Mouse (Mus musculus): ENCODE measurements around the gene Cd320. TPM values are rescaled to one million over a fixed set of nuclear protein-coding genes. Genes with fewer than 3 reads are reported as not detected.

The Cd320 gene
- polyA plus RNA-seq (2015; fragmentation: Nextera tagmentation; extraction: Ambion mirVana): 59.1 and 62.6 TPM in 2 replicates

DNA sequence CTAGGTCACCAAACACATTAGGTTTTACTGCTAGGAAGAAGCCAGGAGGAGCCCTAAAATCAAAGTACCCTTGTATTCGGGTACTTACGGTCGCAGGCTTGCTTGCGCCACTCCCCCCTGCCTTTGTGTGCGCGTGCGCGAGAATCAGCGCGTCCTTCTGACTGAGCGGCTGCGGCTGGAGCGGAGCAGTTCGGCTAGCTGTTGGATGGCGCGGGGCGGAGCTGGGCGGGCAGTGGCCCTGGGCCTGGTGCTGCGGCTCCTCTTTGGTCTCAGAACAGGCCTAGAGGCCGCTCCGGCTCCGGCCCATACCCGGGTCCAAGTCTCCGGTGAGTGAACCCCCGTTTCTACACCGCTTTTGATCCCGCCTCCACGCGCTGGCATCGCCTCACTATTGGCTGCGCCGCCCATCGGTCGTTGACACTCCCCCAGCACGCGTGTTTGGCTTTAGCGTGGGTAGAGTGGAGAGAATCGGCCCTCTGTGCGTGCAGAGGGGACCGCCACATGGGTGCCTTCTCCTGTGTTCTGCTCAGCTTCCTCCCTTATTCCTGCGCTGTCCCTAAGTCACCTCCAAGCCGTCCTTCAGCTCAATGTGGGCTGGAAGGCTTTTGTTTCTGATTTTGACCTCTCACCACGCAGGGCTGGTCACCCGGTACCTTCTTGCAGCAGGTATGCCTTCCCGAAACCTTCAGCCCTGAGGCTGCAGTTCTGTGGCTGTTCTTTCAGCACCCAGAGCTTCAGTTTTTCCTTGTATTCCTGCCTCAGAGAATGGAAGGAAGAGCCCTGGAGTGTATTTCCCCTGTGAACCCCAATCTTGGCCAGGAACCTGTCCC, at the start of gene Cd320:
TSS of gene Cd320 (plus strand) at position 126 of the 830 bp plus-strand sequence.
- WGBS: under 1% methylated on average over 45 of the region's 45 CpGs
- Histone ChIP-seq H3K27ac (peak within 1 kb of the TSS; percentile 67), H3K4me2 (peak within 1 kb of the TSS; percentile 83), H3K9me3 (no peaks in the 10 kb centered on the region), H3K27me3 (replicated peaks) (no peaks in the 10 kb centered on the region), H3K4me1 (peaks cover 9% of the 10 kb centered on the region; the same call in 1 of the 2 replicates), H3K4me3 (replicated peaks) (peak within 1 kb of the TSS; percentile 90), H3K9ac (peak within 1 kb of the TSS; percentile 35; the same call in 1 of the 2 replicates), H3K36me3 (peaks cover 6% of the 10 kb centered on the region)
- ATAC-seq (ENCODE audit: insufficient read depth, low FRiP score, low read depth): peak; percentile 89

DNA sequence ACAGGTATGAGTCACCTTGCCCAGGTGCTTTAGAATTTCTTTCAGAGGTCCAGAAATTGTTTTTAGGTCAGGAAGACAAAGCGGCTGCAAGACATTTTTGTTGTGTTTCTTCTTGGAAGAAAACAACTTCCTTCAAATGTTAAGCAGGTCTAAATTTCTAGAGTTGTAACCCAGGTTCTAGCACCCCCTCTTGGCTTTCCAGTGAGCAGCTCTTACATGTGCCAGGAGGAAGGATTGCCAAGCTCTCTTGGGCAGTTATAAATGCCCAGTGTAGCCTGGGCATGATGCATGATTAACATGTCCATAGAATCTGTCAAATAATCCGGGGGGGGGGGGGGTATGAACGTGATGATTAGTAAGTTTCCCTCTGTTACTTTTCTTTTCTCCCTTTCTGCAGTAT, 44.6 kb upstream of the Cd320 start:
- WGBS: 45% methylated on average over 3 of the region's 3 CpGs
- Histone ChIP-seq H3K27me3 (replicated peaks) (no peaks in the 10 kb centered on the region), H3K4me2 (no peak overlapping the region), H3K27ac (no peak overlapping the region), H3K9me3 (no peaks in the 10 kb centered on the region), H3K4me3 (replicated peaks) (no peak overlapping the region), H3K9ac (no peak overlapping the region), H3K36me3 (no peaks in the 10 kb centered on the region), H3K4me1 (no peaks in the 10 kb centered on the region)
- ATAC-seq (ENCODE audit: insufficient read depth, low FRiP score, low read depth): no peak

DNA sequence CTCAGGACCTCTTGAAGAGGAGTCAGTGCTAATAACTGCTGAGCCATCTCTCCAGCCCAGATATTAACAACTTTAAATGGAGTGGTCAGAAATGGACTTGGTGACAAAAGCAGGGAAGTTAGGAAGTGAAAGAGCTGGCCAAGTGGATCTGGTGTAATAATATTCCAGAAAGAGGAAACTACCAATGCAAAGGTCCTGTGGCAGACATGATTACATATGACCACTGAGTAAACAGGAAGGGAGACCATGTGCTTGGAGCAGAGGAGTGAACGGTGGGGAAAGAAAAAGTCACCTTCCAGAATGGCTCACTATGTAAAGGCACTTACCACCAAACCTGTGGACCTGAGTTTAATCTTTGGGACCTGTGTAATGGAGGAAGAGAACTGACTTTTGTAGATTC, 43.6 kb upstream of the Cd320 start:
- Histone ChIP-seq H3K4me2 (no peak overlapping the region), H3K9me3 (no peaks in the 10 kb centered on the region), H3K4me1 (no peaks in the 10 kb centered on the region), H3K27me3 (replicated peaks) (no peaks in the 10 kb centered on the region), H3K9ac (no peak overlapping the region), H3K27ac (no peak overlapping the region), H3K36me3 (no peaks in the 10 kb centered on the region), H3K4me3 (replicated peaks) (no peak overlapping the region)
- WGBS: 39% methylated on average over 1 of the region's 1 CpGs
- ATAC-seq (ENCODE audit: insufficient read depth, low FRiP score, low read depth): no peak

DNA sequence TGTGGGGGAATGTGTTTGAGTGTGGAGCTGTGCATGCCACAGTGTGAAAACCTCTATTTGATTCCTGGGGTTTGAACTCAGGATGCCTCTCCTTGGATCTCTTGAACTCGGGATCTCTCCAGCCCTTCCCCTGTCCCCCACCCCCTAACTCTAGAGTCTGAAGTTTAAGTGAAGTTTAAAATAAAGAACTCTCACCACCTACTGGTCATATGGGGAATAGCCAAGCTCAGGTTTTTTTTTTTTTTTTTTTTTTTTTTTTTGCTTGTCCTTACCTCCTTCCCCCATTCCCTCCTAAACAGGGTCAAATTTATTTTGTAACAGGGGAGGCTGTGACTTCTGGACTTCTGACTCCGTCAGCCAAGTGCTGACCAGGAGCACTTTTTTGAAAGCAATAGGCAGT, 40.7 kb upstream of the Cd320 start:
- H3K4me2 ChIP-seq: no peak overlapping the region
- no peaks in the 10 kb centered on the region for H3K27me3 ChIP-seq (replicated peaks)
- H3K4me3 ChIP-seq (replicated peaks): no peak overlapping the region
- H3K27ac ChIP-seq: no peak overlapping the region
- no peaks in the 10 kb centered on the region for H3K36me3 ChIP-seq
- H3K4me1 ChIP-seq: no peaks in the 10 kb centered on the region
- WGBS: 2% methylated on average over 2 of the region's 2 CpGs
- no peak overlapping the region for H3K9ac ChIP-seq
- no peak for ATAC-seq (ENCODE audit: insufficient read depth, low FRiP score, low read depth)
- H3K9me3 ChIP-seq: no peaks in the 10 kb centered on the region

DNA sequence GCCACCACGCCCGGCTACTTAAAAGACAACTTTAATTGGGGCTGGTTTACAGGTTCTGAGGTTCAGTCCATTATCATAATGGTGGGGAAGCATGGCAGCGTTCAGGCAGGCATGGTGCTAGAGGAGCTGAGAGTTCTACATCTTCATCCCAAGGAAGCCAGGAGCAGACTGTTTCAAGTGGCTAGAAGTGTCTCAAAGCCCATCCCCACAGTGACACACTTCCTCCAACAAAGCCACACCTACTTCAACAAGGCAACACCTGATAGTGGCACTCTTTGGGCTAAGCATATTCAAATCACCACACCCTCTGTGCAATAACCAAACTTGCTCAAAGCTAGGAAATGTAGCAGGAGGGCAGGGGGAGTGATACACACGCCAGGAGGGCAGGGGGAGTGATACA, 38.7 kb upstream of the Cd320 start:
- Histone ChIP-seq H3K4me3 (replicated peaks) (no peak overlapping the region), H3K27ac (no peak overlapping the region), H3K9me3 (no peaks in the 10 kb centered on the region), H3K9ac (no peak overlapping the region), H3K27me3 (replicated peaks) (no peaks in the 10 kb centered on the region), H3K4me1 (no peaks in the 10 kb centered on the region), H3K36me3 (no peaks in the 10 kb centered on the region), H3K4me2 (no peak overlapping the region)
- 55% methylated on average over 4 of the region's 4 CpGs for WGBS
- ATAC-seq (ENCODE audit: insufficient read depth, low FRiP score, low read depth): no peak

DNA sequence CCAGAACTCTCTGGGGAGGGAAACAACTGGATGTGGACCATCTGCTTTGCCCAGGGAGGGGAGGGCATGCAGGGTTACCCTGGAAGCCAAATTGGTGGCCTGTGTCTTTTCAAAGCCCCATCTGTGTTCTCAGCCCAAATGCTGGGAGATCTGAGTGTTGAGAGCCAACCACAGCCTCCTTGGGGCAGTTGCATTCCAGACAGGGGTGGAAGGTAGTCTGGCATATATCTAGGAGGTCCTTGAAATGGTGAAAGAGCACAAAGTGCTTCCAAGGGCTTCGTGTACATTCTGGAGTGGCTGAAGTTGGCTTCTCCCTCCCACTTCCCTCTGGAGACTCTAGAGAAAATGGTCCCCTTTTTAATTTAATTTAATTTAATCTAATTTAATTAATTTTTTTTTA, 38.1 kb upstream of the Cd320 start:
- Histone ChIP-seq H3K36me3 (no peaks in the 10 kb centered on the region), H3K4me2 (no peak overlapping the region), H3K4me1 (no peaks in the 10 kb centered on the region), H3K9me3 (no peaks in the 10 kb centered on the region), H3K27me3 (replicated peaks) (no peaks in the 10 kb centered on the region), H3K4me3 (replicated peaks) (no peak overlapping the region), H3K27ac (no peak overlapping the region), H3K9ac (no peak overlapping the region)
- 30% methylated on average over 1 of the region's 1 CpGs for WGBS
- ATAC-seq (ENCODE audit: insufficient read depth, low FRiP score, low read depth): no peak

DNA sequence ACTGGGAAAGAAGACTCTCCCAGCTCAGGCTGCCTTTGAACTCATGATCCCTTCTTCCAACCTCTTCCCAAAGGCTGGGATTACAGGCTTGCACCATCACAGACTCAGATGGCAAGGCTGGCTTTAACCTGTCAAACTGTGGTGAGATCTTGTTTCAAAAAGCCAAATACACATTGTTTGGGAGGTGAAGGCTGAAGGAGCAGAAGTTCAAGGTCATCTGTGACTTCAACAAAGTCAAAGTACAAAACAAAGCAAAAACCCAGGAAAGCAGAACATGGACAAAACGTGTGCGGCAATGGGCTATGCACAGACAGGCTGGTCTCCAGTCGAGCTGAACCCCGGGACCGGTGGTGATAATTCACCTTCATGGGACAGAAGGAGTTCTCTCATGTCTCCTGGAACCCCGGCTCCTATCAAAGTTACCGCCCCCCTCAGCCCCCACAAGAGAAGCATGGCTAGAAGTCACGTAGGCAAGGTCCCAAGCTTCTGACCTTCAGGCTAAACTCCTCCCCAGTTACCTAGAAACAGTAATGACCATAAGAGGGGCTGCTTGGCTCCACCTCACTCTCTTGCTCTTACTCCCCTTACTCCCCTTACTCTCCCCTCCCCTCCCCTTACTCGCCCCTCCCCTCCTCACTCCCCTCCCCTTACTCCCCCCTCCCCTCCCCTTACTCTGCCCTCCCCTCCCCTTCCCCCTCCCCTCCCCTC, 35.6 kb upstream of the Cd320 start:
- Histone ChIP-seq H3K36me3 (no peaks in the 10 kb centered on the region), H3K9ac (no peak overlapping the region), H3K4me3 (replicated peaks) (no peak overlapping the region), H3K4me1 (0 out of 2 replicates have a peak, but pooled peaks cover 4% of the 10 kb centered on the region), H3K27me3 (replicated peaks) (no peaks in the 10 kb centered on the region), H3K9me3 (no peaks in the 10 kb centered on the region), H3K4me2 (no peak overlapping the region), H3K27ac (no peak overlapping the region)
- ATAC-seq (ENCODE audit: insufficient read depth, low FRiP score, low read depth): no peak
- 45% methylated on average over 8 of the region's 9 CpGs for whole genome bisulfite sequencing

DNA sequence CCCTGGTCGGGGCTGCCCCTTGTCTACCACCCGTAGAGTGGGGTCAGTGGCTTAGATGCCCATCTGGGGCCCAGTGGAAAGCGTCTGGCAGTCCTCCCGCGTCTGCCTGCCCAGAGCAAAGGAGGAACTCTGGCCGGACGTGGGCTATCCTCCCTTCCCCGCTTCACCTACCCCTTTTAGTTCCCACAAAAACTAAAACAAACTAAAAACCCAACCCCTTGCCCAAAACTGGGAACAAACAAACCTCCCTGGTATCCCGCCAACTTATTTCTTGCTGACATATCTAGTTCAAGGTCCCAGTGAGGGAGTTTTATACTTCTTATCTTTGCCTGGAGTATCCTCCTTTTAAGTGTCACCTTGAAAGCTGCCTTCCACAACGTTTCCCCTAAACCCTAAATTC, 34.7 kb upstream of the Cd320 start:
- no peak for ATAC-seq (ENCODE audit: insufficient read depth, low FRiP score, low read depth)
- no peak overlapping the region for H3K27ac ChIP-seq
- 33% methylated on average over 10 of the region's 10 CpGs for WGBS
- 0 out of 2 replicates have a peak, but pooled peaks cover 4% of the 10 kb centered on the region for H3K4me1 ChIP-seq
- H3K36me3 ChIP-seq: no peaks in the 10 kb centered on the region
- no peak overlapping the region for H3K4me3 ChIP-seq (replicated peaks)
- H3K4me2 ChIP-seq: no peak overlapping the region
- H3K9ac ChIP-seq: no peak overlapping the region
- H3K9me3 ChIP-seq: no peaks in the 10 kb centered on the region
- H3K27me3 ChIP-seq (replicated peaks): no peaks in the 10 kb centered on the region

DNA sequence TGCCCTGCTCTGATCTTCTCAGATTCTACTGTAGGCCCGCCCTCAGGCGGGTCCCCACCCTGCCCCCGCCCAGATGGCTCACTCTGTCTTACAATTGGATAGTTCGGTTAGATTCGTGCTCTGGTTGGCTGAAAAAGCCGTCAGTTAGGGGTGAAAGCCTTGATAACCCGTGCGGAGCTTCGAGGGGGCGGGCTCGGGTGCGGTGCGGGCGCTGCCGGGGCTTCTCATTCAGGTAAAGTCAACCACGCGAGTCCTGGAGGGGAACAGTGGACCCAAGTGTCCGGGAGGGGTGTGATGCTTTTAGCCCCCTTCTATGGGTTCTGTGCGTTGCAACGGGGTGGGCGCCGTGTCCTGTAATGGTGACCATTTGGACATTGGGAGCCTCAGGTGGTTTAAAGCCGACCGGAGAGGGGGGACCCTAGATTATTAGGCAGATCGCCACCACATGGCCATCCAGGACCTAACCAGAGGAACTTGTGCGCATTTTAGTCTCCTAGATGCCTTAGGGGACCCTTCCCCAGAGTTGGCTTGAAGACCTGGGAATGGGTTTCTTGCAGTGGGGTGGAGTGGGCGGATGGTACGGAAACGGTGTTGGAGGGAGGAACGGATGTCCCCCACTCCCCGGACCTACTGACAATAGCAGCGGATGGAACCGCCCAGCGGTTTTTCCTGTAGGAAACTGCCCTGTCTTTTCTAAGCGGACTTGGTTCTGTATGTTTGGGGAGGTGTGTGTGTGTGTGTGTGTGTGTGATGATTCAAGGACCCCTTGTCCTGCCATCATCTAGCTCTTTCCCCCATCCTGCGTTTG, 32.4 kb upstream of the Cd320 start, which contains the start of gene Kank3:
TSS of gene Kank3 (plus strand) at position 186 of the 808 bp plus-strand sequence.
- Histone ChIP-seq H3K4me1 (0 out of 2 replicates have a peak, but pooled peaks cover 4% of the 10 kb centered on the region), H3K9ac (0 out of 2 replicates have a peak within 1 kb of the TSS, but pooled peaks have one; percentile 13), H3K27ac (0 out of 2 replicates have a peak within 1 kb of the TSS, but pooled peaks have one; percentile 40), H3K9me3 (no peaks in the 10 kb centered on the region), H3K36me3 (no peaks in the 10 kb centered on the region), H3K4me3 (replicated peaks) (peak within 1 kb of the TSS; percentile 54), H3K27me3 (replicated peaks) (no peaks in the 10 kb centered on the region), H3K4me2 (peak within 1 kb of the TSS; percentile 92)
- WGBS: 1% methylated on average over 36 of the region's 36 CpGs
- ATAC-seq (ENCODE audit: insufficient read depth, low FRiP score, low read depth): peak; percentile 96

DNA sequence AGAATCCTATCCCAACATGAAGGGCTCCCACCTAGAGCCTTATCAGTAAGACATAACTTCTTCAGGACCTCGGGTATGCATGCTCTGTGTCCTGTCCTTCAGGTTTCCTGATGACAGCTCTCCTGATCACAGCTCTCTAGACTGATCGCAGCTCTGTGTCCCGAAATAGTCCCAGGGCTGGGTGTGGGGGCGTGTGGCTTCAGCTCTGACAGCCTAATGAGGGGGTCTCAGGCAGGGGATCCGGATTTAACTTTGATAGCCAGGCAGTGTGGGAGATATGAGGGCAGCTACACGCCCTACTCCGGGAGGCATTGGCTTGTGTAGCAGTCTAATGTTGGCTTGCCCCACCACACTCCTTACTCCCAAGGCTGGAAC, 31.8 kb upstream of the Cd320 start:
- no peaks in the 10 kb centered on the region for H3K9me3 ChIP-seq
- no peak overlapping the region for H3K9ac ChIP-seq
- 0 out of 2 replicates have a peak, but pooled peaks cover 4% of the 10 kb centered on the region for H3K4me1 ChIP-seq
- H3K27me3 ChIP-seq (replicated peaks): no peaks in the 10 kb centered on the region
- no peak overlapping the region for H3K27ac ChIP-seq
- WGBS: 18% methylated on average over 7 of the region's 7 CpGs
- no peak for ATAC-seq (ENCODE audit: insufficient read depth, low FRiP score, low read depth)
- H3K4me2 ChIP-seq: peak overlapping the region; percentile 92
- no peaks in the 10 kb centered on the region for H3K36me3 ChIP-seq
- peak overlapping the region; percentile 54 for H3K4me3 ChIP-seq (replicated peaks)

DNA sequence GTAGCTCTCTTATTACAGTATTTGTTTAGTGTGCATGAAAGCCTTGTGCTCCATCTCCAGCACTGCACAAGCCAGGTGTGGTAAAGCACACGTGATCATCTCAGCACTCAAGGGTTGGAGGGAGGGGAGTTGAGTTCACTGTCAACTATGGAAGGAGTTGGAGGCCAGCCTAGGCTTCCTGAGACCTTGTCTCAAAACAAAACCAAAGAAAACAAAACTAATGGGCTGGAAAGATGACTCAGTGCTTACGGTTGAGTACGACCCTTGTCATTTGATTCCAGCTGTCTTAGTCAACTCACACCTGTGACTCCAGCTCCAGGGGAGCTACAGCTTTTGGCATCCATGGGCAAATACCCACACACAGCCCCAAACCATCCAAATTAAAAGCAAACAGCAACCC, 30.4 kb upstream of the Cd320 start:
- Histone ChIP-seq H3K4me2 (no peak overlapping the region), H3K36me3 (no peaks in the 10 kb centered on the region), H3K4me3 (replicated peaks) (no peak overlapping the region), H3K4me1 (peaks cover 9% of the 10 kb centered on the region; the same call in 1 of the 2 replicates), H3K9ac (no peak overlapping the region), H3K9me3 (no peaks in the 10 kb centered on the region), H3K27ac (no peak overlapping the region), H3K27me3 (replicated peaks) (no peaks in the 10 kb centered on the region)
- no peak for ATAC-seq (ENCODE audit: insufficient read depth, low FRiP score, low read depth)
- WGBS: 24% methylated on average over 3 of the region's 3 CpGs

Measured in stomach, embryonic 15.5 days (tissue).